18 mouse cellular contexts compared by ENCODE assay signal in genomic region chr3:40118551-40118950, GRCm38 (mm10).
"Had no signal": no experiment of that assay in that cellular context is flagged by ENCODE, and none has a peak within 500 bp of the region (broad histone marks: within the 10 kb centered on the region; RNA-seq: fewer than 3 reads in every experiment).

No protein-coding gene starts in this region.

- H3K36me3 ChIP-seq: kidney, embryonic 15.5 days; liver, embryonic 13.5 days; neural tube, embryonic 13.5 days; stomach, embryonic 15.5 days had no signal

- H3K27me3 ChIP-seq: kidney, embryonic 15.5 days; liver, embryonic 13.5 days; neural tube, embryonic 13.5 days; stomach, embryonic 15.5 days had no signal

- H3K4me3 ChIP-seq: kidney, embryonic 15.5 days; left cerebral cortex, adult 2 months; liver, embryonic 13.5 days; myocyte; neural tube, embryonic 13.5 days; stomach, embryonic 15.5 days had no signal

- H3K9ac ChIP-seq: kidney, embryonic 15.5 days; liver, embryonic 13.5 days; neural tube, embryonic 13.5 days; stomach, embryonic 15.5 days had no signal

- H3K4me1 ChIP-seq: liver, embryonic 13.5 days; stomach, embryonic 15.5 days had no signal

- H3K27ac ChIP-seq: kidney, embryonic 15.5 days; left cerebral cortex, adult 2 months; liver, embryonic 13.5 days; neural tube, embryonic 13.5 days; stomach, embryonic 15.5 days had no signal

- H3K4me2 ChIP-seq: kidney, embryonic 15.5 days; liver, embryonic 13.5 days; neural tube, embryonic 13.5 days; stomach, embryonic 15.5 days had no signal

- DNase-seq: kidney, adult 11 months; kidney, adult 8-10 months; kidney, postnatal 10 days; kidney, postnatal 36 days; layer of hippocampus, postnatal 36 days; liver, embryonic 13.5 days; lung, adult 2 months; lung, postnatal 14 days; lung, postnatal 4 days; retina, postnatal 1 day; right cerebral cortex, postnatal 25 days; spleen, adult 18-20 months; thymus, postnatal 25 days had no signal

- H3K9me3 ChIP-seq: kidney, embryonic 15.5 days; liver, embryonic 13.5 days; neural tube, embryonic 13.5 days; stomach, embryonic 15.5 days had no signal
